Mouse (Mus musculus) ZHBTc4 (cell line): ENCODE measurements around the gene Trim12c.
"Not testable (repeated sequence)": the region's sequence is repeated elsewhere in the genome, so short reads cannot be mapped to it uniquely, and the experiment has no call there.

Source experiments
- DNase-seq: peaks from one replicate; pipeline ENCODE4 v3.0.0-alpha.2; 2011; ENCODE audit warnings: low read depth, low spot score

The Trim12c gene

DNA sequence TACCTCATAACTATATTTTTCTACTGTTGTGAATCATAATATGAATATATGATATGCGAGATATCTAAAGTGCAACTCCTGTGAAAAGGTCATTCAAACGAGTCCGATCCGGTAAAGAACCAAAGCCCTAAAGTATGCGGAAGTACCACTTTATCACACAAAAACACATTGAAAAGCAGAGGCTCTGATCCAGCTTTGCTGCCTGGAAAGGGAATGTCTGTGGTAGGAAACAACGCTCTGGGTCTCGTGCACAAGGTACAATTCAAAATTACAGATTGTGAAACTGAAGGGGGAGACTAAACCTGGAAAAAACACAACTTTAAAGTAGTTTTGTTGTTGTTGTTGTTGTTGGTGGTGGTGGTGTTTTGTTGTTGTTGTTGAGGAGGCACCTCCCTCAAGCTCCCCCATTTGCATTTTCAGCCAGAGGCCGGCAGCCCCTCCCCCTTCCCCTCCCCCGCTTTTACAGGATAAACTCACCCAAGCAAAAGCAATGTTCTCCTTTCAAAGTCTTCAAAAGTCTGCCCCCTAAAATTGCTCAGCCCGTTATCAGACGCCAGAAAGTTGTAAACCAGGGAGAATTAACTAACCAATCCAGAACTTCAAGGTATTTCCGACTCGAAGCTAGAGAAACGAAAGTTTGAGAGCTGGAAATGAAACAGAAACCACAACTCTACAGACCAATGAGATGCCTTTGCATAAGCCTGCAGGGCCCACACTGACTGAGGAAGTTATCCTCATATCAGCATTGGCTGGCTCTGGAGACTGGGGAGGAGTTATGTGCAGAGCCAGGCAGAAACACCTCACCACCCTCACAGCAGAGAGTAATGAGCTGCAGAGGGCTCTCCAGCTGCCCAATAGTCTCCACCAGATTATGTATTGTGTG, at the start of gene Trim12c:
TSS of gene Trim12c (minus strand) at position 646 of the 883 bp plus-strand sequence.
- peak; percentile 83 for DNase-seq

DNA sequence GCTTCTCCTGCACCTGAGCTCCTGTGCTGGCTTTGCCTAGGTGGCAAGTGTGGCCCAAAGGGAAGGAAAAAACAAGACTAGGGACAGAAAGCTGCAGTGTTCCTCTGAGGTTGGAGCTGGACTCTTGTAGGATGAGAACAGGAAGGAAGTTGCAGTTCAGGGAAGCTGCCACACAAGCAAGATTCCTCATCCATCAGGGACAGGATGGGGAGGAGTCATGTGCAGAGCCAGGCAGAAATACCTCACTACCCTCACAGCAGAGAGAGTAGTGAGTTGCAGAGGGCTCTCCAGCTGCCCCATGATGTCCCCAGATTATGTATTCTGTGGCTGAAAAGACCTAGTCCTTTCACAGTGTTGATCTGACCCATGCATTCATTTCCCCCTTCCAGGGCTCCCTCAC, 48.0 kb upstream of the Trim12c start:
- DNase-seq: no peak

DNA sequence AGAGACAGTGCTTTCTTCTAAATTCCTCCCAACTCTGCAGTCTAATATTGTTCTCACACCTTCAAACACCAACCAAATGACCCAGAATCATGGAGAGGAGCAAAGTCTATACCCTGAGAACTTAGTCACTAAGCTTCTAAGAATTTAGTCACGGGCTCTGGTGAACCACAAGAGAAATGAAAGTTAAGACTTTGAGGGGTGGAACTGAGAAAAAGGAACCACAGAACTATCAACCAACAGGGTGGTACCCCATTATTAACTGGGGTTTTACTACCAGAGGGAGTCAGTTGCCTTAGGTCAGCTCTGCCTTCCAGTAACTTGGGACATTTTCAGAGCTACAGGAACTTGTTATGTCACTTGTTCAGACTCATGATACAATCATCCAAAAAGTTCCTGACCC, 47.5 kb upstream of the Trim12c start, which contains the start of gene Trim30c:
TSS of gene Trim30c (minus strand) at position 140 of the 400 bp plus-strand sequence.
- no peak for DNase-seq

DNA sequence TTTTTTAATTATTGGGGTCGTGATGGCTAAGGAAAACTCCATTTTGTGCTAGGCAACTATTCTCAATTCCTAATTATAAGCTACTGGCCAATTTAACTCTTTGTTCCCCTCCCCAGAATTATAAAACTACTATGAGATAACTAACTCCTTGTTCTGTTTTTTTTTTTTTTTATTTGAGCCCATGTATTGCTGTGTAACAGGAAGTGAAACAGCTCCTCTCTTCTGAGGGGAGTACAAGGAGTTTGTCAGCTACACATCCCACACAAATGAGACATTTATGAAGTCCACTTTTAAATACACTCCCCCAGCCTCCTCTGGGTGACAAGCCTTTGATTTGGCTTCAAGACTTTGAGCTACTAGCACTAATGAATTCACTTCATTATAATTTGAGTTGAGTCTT, 45.3 kb upstream of the Trim12c start:
- DNase-seq: no peak

DNA sequence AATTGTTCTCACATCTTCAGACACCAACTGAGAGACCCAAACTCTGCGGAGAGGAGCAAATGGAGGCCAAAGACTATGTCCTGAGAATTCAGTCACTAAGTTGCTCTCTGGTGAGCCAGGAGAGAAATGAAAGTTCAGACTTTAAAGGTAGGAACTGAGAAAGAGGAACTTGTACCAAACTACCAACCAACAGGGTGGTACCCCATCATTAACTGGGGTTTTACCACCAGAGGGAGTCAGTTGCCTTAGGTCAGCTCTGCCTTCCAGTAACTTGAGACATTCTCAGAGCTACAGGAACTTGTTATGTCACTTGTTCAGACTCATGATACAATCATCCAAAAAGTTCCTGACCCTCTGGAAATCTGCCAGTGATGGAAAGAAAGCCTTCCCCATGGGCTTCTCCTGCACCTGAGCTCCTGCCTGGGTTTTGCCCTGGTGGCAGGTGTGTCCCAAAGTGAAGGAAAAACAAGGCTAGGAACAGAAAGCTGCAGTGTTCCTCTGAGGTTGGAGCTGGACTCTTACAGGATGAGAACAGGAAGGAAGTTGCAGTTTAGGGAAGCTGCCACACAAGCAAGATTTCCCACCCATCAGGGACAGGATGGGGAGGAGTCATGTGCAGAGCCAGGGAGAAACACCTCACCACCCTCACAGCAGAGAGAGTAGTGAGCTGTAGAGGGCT, 16.7 kb upstream of the Trim12c start, which contains the start of gene Trim30b:
TSS of gene Trim30b (minus strand) at position 149 of the 679 bp plus-strand sequence.
- no peak for DNase-seq

DNA sequence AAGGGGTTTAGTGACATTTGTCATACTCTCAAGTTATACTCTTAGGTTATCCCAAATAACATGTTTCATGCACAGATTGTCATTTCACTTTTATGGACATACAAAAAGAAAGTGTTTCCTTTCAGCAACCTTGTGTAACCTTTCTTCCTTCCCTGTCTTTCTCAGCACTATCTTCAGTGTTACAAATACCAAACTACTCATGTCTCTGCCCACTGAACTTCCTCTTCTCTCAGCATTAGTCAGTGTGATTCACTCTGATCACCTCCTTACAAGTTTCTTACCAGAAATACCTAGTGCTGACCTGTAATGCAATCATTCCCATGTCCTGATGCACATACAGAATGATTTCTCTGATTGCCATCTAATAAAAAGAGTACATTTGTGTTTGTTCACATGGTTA, 13.2 kb upstream of the Trim12c start:
- no peak for DNase-seq

DNA sequence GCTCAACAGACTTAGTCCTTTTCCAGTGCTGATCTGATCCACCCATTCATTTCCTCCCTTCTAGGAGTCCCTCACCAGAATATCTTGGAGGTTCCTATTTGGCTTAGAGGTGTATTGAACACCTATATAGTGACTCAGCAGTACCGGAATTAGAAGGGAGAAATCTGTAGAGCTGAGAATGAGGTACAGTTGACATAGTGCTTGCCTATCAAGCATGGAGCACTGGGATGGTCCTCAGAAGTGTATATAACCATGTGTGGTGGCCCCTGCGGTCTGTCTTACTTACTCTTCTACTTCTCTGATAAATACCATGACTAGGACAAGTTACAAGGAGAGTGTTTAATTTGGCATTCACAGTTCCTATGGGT, 422 bp upstream of the Trim12c start:
- no peak for DNase-seq

DNA sequence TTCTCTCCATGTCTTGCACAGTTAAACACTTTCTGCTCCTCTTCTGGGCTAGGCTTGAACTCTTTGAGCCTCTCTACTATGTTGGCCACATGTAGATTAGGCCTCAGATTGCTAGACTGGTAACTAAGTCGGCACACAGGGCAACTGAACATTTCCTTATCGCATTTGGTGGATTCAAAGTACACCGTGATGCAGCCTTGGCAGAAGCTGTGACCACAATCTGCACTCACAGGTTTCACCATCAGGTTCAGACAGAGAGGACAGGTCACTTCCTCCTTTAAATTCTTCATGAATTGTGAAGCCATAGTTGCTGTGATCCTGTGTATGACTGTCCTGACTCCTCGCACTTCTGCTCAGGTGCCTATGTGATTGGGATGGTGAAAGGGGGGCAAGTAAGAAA, 5.1 kb downstream of the Trim12c start:
- not testable (repeated sequence) for DNase-seq

DNA sequence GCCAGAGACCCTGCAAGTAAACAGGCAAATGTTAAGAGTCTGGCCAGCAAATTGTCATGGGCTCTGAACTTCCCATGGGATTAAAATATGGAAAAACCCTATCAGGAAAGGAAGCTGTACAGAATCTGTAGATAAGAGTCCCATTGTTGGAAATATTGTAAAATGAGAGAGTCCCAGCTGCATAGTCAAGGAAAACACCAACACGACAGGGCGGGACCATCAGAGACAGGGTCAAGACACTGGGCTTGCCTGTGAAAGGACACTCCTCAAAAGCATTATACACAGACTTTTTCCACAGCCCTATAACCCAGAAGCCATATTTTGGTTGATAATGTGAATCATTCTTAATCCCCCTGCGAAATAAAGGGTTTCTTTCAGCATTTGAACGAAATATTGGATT, 12.4 kb downstream of the Trim12c start:
- DNase-seq: not testable (repeated sequence)

DNA sequence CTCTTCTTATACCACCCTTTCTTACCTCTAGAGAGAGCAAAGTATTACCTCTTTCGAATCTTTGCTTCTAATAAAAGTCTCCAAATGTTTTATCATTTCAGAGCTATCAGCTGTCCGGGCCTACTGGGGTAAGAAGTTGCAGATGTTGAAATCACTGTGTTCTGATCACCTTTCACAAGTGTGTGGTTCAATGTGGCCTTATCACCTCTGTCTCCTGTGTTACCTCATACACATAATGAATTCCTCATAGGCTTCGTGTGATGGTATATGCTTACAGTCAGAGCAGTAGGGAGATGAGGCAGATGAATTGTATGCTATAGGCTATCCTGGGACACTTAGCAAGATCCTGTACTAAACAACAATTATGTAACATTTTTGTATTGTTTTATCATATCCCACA, 17.6 kb downstream of the Trim12c start:
- not testable (repeated sequence) for DNase-seq

DNA sequence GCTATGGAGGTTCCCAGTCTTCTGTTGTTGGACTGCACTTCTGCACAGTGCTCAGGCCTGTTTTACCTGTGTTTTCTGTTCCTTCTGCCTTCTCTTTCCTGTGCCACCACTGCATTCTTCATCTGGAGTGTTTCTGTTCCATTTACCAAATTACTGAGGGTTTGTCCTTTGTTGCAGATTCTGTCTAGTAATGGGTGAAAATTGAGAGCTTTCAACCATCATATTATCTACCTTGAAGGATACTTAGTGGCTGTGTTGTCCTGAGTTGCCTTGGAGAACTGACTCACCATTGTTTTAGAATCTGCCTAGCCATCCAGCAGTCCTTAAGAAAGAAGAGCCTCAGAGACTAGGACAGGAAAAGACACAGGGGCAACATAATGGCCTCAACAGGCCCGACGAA, 24.0 kb downstream of the Trim12c start, which contains the start of gene Trim34b:
TSS of gene Trim34b (plus strand) at position 301 of the 400 bp plus-strand sequence.
- DNase-seq: not testable (repeated sequence)

DNA sequence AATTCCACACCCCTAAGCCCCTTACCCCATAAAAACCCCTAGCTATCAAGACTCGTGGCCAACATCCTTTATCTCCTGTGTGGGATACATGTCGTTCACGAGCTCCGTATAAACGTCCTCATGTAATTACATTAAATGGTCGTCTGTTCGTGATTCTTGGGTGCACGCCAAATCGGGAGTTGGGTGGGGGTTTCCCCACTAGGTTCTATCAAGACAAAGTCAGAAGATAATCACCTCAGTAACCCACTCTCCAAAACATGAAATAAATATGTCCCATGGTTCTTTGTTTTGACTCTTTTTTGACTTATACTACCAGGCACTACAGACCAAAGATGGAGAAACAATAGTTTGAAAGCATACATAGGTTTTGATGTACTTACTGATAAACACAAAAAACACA, 31.1 kb downstream of the Trim12c start:
- no peak for DNase-seq

DNA sequence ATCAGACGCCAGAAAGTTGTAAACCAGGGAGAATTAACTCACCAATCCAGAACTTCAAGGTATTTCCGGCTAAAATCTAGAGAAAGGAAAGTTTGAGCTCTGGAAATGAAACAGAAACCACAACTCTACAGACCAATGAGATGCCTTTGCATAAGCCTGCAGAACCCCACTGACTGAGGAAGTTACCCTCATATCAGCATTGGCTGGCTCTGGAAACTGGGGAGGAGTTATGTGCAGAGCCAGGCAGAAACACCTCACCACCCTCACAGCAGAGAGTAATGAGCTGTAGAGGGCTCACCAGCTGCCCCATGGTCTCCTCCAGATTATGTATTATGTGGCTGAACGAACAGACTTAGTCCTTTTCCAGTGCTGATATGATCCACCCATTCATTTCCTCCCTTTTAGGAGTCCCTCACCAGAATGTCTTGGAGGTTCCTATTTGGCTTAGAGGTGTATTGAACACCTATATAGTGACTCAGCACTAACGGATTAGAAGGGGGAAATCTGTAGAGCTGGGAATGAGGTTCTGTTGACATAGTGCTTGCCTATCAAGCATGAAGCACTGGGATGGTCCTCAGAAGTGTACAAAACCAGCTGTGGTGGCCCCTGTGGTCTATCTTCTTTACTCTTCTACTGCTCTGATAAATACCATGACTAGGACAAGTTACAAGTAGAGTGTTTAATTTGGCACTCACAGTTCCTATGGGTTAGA, 37.6 kb downstream of the Trim12c start, which contains the start of gene Trim12a:
TSS of gene Trim12a (minus strand) at position 98 of the 712 bp plus-strand sequence.
- DNase-seq: not testable (repeated sequence)

DNA sequence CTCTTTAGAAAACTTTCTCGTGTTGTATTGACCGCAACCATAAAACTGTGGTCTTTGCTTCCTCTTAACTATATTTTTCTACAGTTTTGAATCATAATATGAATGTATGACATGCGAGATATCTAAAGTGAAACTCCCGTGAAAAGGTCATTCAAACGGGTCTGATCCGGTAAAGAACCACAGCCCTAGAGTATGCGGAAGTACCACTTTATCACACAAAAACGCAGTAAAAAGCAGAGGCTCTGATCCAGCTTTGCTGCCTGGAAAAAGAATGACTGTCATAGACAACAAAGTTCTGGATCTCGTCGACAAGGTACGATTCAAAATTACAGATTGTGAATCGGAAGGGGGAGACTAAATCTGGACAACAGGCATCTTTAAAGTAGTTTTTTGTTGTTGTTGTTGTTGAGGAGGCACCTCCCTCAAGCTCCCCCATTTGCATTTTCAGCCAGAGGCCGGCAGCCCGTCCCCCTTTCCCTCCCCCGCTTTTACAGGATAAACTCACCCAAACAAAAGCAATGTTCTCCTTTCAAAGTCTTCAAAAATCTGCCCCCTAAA, 38.3 kb downstream of the Trim12c start:
- DNase-seq: no peak

DNA sequence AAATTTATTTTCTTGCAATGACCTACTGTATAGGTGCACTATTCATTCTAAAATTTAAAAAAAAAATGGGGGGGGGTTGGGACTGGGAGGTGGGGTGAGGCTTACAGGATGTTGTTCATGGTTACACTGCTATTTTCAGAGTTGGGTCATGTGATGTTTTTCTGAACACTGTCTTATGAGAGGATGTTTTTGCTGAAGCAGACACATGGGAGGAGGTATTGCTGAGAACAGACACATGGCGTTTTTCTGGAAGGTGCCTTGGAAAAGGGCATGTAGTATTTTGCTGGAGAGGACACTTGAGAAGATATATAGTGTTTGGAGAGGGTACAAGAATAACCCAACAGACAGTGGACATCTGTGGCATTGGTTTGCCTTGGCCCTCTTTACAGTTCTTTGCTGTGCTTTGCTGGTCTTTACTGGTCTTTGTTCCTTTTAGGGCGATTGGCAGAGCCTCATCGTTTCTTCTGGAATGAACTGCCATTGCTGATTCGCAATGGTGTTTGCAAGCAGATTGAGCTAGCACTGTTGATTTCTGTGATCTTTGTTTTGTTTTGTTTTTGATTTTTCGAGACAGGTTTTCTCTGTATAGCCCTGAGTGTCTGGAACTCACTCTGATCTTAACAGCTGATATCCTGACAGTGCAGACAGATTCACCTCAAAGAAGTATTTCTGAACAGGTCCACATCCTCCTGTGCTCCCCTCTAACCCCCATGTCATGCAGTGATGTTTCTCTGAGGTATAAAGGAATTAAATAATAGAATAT, 61.3 kb downstream of the Trim12c start:
- DNase-seq: no peak

DNA sequence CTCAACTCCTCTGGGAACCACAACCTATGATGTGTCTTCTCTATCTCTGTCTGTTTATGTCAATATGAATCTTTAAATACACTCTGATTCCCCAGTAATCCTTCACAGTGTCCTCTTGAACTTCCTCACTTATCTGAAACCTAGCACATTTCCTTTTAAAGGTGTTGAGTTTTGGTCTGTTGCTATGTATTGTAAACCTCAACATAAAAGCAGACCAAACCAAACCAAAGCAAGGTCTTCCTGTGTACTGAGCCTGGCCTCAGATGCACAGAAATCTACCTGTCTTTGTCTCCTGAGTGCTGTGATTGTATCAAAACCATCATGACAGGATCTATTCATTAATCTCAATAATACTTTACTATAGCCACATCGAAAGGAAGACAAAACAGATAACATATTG, 62.5 kb downstream of the Trim12c start:
- no peak for DNase-seq
